Mouse (Mus musculus) stomach, embryonic 14.5 days (tissue): ENCODE measurements around the gene Reck. TPM values are rescaled to one million over a fixed set of nuclear protein-coding genes. Genes with fewer than 3 reads are reported as not detected.
A peak's percentile ranks its signal among the peaks of the same experiment; 100 is the strongest.

Source experiments
- ATAC-seq: fragments of 200-750 bp; cut with Nextera tagmentation; 2 replicates; pipeline ENCODE4 v1.8.0; 2017; ENCODE audit warnings: low read depth, moderate TSS enrichment; ENCODE audit not compliant: insufficient number of reproducible peaks, insufficient read depth, low FRiP score
- H3K27ac ChIP-seq: fragments of 300-500 bp; sonication (generic); 2 replicates; pipeline ENCODE4 v1.5.1; 2014; ENCODE audit warnings: mild to moderate bottlenecking, low read length, moderate library complexity, mixed read lengths
- H3K27me3 ChIP-seq: fragments of 300-500 bp; sonication (generic); 2 replicates; pipeline ENCODE4 v1.6.1; 2014; ENCODE audit warnings: low read length, control low read depth, mixed read lengths; ENCODE audit not compliant: control insufficient read depth, insufficient read depth
- H3K36me3 ChIP-seq: fragments of 300-500 bp; sonication (generic); 2 replicates; pipeline ENCODE4 v1.6.1; 2014; ENCODE audit warnings: mild to moderate bottlenecking, control low read depth, low read length, moderate library complexity, mixed read lengths; ENCODE audit not compliant: control insufficient read depth, insufficient read depth
- H3K4me1 ChIP-seq: fragments of 300-500 bp; sonication (generic); 2 replicates; pipeline ENCODE4 v1.6.1; 2014; ENCODE audit warnings: low read length, control low read depth, mixed read lengths; ENCODE audit not compliant: control insufficient read depth, insufficient read depth
- H3K4me2 ChIP-seq: fragments of 300-500 bp; sonication (generic); replicated peaks from 2 replicates; pipeline ENCODE4 v1.6.1; 2014; ENCODE audit warnings: low read depth, low read length, control low read depth
- H3K4me3 ChIP-seq: fragments of 300-500 bp; sonication (generic); 2 replicates; pipeline ENCODE4 v1.5.1; 2014; ENCODE audit warnings: low read depth, low read length, control low read depth
- H3K9ac ChIP-seq: fragments of 300-500 bp; sonication (generic); replicated peaks from 2 replicates; pipeline ENCODE4 v1.6.1; 2014; ENCODE audit warnings: low read depth, mild to moderate bottlenecking, control low read depth, low read length, moderate library complexity, mixed read lengths
- H3K9me3 ChIP-seq: fragments of 300-500 bp; sonication (generic); 2 replicates; pipeline ENCODE4 v1.6.1; 2016; ENCODE audit warnings: low read depth, low read length, control low read depth; ENCODE audit not compliant: control insufficient read depth
- WGBS: fragments of 180-500 bp; shearing (Covaris S2); extraction: QIAGEN DNeasy Blood & Tissue Kit; methylation state at CpG from one replicate; pipeline ENCODE4 v1.1.7; 2014; 5-methylcytosine and 5-hydroxymethylcytosine counted together
- polyA plus RNA-seq: library from polyadenylated mRNA; unstranded; fragments of >200 nt; fragmentation: Nextera tagmentation; extraction: Ambion mirVana; gene quantifications from 2 replicates; pipeline ENCODE4 v1.2.1, GENCODE M21; 2014

The Reck gene
- polyA plus RNA-seq, 1 experiment from 2014 or later: 38.8 TPM

GRCm38 (mm10) chr4:43965856-43966535 is 90.7 kb downstream of the Reck start:
- Histone ChIP-seq H3K27ac (peak overlapping the region; percentile 52; the same call in 1 of the 2 replicates), H3K4me2 (no peak overlapping the region), H3K9ac (no peak overlapping the region), H3K4me1 (peaks cover 22% of the 10 kb centered on the region; the same call in 1 of the 2 replicates), H3K9me3 (no peaks in the 10 kb centered on the region), H3K27me3 (no peaks in the 10 kb centered on the region), H3K36me3 (no peaks in the 10 kb centered on the region; the same call in 1 of the 2 replicates), H3K4me3 (no peak overlapping the region)
- WGBS: 75% methylated on average over 7 of the region's 7 CpGs
- ATAC-seq: no peak

GRCm38 (mm10) chr4:43968650-43969049 is 93.3 kb downstream of the Reck start:
- H3K27me3 ChIP-seq: no peaks in the 10 kb centered on the region
- no peaks in the 10 kb centered on the region; the same call in 1 of the 2 replicates for H3K36me3 ChIP-seq
- no peak overlapping the region for H3K4me3 ChIP-seq
- no peak overlapping the region for H3K4me2 ChIP-seq
- no peaks in the 10 kb centered on the region for H3K9me3 ChIP-seq
- peak overlapping the region; percentile 67 for H3K27ac ChIP-seq
- peaks cover 37% of the 10 kb centered on the region for H3K4me1 ChIP-seq
- H3K9ac ChIP-seq: no peak overlapping the region
- WGBS: 41% methylated on average over 13 of the region's 13 CpGs
- no peak for ATAC-seq

- ATAC-seq: no peak
- H3K27me3 ChIP-seq: no peaks in the 10 kb centered on the region
- no peak overlapping the region for H3K4me2 ChIP-seq
- 17% methylated on average over 4 of the region's 4 CpGs for WGBS
- H3K36me3 ChIP-seq: no peaks in the 10 kb centered on the region; the same call in 1 of the 2 replicates
- peak overlapping the region; percentile 21; the same call in 1 of the 2 replicates for H3K9ac ChIP-seq
- H3K9me3 ChIP-seq: no peaks in the 10 kb centered on the region
- H3K27ac ChIP-seq: 0 out of 2 replicates have a peak overlapping the region, but pooled peaks have one; percentile 11
- no peak overlapping the region for H3K4me3 ChIP-seq
- H3K4me1 ChIP-seq: peaks cover 37% of the 10 kb centered on the region
Measured at GRCm38 (mm10) chr4:43969373-43969772, 94.0 kb downstream of the Reck start.

- WGBS: 87% methylated on average over 20 of the region's 20 CpGs
- H3K4me1 ChIP-seq: peaks cover 31% of the 10 kb centered on the region
- no peak overlapping the region for H3K4me2 ChIP-seq
- no peaks in the 10 kb centered on the region for H3K27me3 ChIP-seq
- H3K27ac ChIP-seq: no peak overlapping the region
- ATAC-seq: no peak
- no peaks in the 10 kb centered on the region for H3K9me3 ChIP-seq
- no peak overlapping the region for H3K4me3 ChIP-seq
- H3K36me3 ChIP-seq: no peaks in the 10 kb centered on the region; the same call in 1 of the 2 replicates
- H3K9ac ChIP-seq: no peak overlapping the region
Measured at GRCm38 (mm10) chr4:43970393-43971330, 95.3 kb downstream of the Reck start.

- 59% methylated on average over 9 of the region's 9 CpGs for WGBS
- H3K4me2 ChIP-seq: 0 out of 2 replicates have a peak overlapping the region, but pooled peaks have one; percentile 8
- H3K4me1 ChIP-seq: peaks cover 33% of the 10 kb centered on the region
- H3K4me3 ChIP-seq: no peak overlapping the region
- no peak overlapping the region for H3K9ac ChIP-seq
- ATAC-seq: 0 out of 2 replicates have a peak, but pooled peaks have one; percentile 1
- no peaks in the 10 kb centered on the region; the same call in 1 of the 2 replicates for H3K36me3 ChIP-seq
- peak overlapping the region; percentile 52; the same call in 1 of the 2 replicates for H3K27ac ChIP-seq
- H3K27me3 ChIP-seq: no peaks in the 10 kb centered on the region
- no peaks in the 10 kb centered on the region for H3K9me3 ChIP-seq
Measured at GRCm38 (mm10) chr4:43971541-43972136, 96.3 kb downstream of the Reck start.

- H3K27me3 ChIP-seq: no peaks in the 10 kb centered on the region
- H3K36me3 ChIP-seq: no peaks in the 10 kb centered on the region; the same call in 1 of the 2 replicates
- peaks cover 33% of the 10 kb centered on the region for H3K4me1 ChIP-seq
- no peak overlapping the region for H3K9ac ChIP-seq
- H3K27ac ChIP-seq: peak overlapping the region; percentile 52; the same call in 1 of the 2 replicates
- H3K4me2 ChIP-seq: 0 out of 2 replicates have a peak overlapping the region, but pooled peaks have one; percentile 8
- H3K9me3 ChIP-seq: no peaks in the 10 kb centered on the region
- peak; percentile 53; the same call in 1 of the 2 replicates for ATAC-seq
- H3K4me3 ChIP-seq: no peak overlapping the region
- WGBS: 3% methylated on average over 8 of the region's 8 CpGs
Measured at GRCm38 (mm10) chr4:43972137-43972591, 96.8 kb downstream of the Reck start.

- WGBS: 49% methylated on average over 4 of the region's 4 CpGs
- H3K4me3 ChIP-seq: no peak overlapping the region
- no peaks in the 10 kb centered on the region; the same call in 1 of the 2 replicates for H3K36me3 ChIP-seq
- no peak overlapping the region for H3K27ac ChIP-seq
- H3K4me2 ChIP-seq: no peak overlapping the region
- no peak overlapping the region for H3K9ac ChIP-seq
- no peak for ATAC-seq
- H3K27me3 ChIP-seq: no peaks in the 10 kb centered on the region
- no peaks in the 10 kb centered on the region for H3K9me3 ChIP-seq
- peaks cover 28% of the 10 kb centered on the region for H3K4me1 ChIP-seq
Measured at GRCm38 (mm10) chr4:43973526-43973981, 98.2 kb downstream of the Reck start.
